Mouse (Mus musculus) 3T3-L1 (cell line): Measurements from ENCODE around the gene Irx6.

Source experiments
- DNase-seq: peaks from one replicate; pipeline ENCODE4 v3.0.0-alpha.2; 2015; ENCODE audit warnings: low read depth, low spot score

Irx6 gene

GRCm38 (mm10) chr8:92674244-92675128 lies at the start of gene Irx6:
Gene Irx6 (plus strand): TSS chr8:92674288.
- no peak for DNase-seq

GRCm38 (mm10) chr8:92628711-92629650 lies 45.1 kb upstream of the Irx6 start:
- DNase-seq, result no peak

DNA sequence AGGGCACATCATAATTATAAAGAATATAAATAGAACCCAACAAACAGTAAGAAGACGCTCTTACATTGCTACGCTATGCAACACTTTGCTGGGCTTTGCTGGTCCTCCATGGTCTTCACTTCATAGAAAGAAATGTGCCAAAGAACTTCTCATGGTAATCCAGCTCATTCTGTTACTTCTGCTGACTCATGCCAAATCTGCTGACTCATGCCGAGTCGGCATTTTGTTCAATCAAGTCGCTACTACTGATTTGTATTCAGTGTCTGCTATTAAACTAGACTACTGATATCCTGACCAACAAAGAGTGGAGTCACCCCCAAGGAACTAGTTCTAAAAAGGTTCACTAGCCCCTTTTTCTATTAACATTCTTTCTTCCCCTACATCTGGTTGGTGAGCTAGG lies 40.9 kb upstream of the Irx6 start:
- peak; percentile 6 for DNase-seq

GRCm38 (mm10) chr8:92640820-92641219 lies 33.3 kb upstream of the Irx6 start:
- no peak for DNase-seq

DNA sequence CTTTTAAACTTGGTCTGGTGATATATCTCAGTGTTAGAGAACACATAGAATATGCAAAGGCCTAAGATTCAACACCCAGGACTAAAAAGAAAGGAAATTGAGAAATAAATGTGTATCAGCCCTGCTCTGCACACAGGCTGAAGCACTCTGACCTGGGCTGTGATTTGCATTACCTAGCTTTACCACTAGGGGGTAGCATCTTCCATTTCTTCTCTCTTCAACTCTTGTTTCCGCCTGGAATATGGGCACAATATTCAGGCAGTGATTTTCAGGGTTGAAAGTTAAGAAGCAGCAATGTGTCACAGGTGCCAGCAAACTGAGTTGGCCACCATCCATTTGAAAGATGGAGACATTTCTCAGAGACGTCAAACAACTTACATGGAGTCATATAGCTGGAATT lies 27.5 kb upstream of the Irx6 start:
- DNase-seq, result peak; percentile 84

GRCm38 (mm10) chr8:92664207-92664606 lies 9.9 kb upstream of the Irx6 start:
- DNase-seq, result no peak

- DNase-seq, result no peak
These were observed 3.9 kb upstream of the Irx6 start for GRCm38 (mm10) chr8:92670236-92670635.

- DNase-seq, result no peak
These were observed 3.4 kb upstream of the Irx6 start for GRCm38 (mm10) chr8:92670656-92671195.

GRCm38 (mm10) chr8:92671892-92672291 lies 2.2 kb upstream of the Irx6 start:
- DNase-seq, result no peak

DNA sequence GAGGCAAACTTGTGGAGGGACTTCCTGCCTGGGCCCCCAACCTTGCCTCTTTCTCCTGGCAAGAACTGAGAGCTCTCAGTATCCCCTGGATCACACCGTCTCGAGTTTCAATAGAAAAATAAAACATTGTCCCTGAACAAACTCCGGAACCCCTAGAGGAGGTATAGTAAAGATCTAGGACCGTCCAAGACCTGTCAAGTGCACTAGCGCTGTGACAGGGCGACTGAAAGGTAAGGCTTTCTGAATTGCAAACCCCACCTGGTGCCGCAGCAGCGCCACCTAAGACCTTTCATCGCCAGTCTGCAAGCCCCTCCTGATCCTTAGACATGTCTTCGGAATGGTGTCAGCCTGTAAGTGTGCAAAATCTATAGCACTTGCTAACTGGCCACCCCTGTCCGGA lies 987 bp upstream of the Irx6 start:
- no peak for DNase-seq

DNA sequence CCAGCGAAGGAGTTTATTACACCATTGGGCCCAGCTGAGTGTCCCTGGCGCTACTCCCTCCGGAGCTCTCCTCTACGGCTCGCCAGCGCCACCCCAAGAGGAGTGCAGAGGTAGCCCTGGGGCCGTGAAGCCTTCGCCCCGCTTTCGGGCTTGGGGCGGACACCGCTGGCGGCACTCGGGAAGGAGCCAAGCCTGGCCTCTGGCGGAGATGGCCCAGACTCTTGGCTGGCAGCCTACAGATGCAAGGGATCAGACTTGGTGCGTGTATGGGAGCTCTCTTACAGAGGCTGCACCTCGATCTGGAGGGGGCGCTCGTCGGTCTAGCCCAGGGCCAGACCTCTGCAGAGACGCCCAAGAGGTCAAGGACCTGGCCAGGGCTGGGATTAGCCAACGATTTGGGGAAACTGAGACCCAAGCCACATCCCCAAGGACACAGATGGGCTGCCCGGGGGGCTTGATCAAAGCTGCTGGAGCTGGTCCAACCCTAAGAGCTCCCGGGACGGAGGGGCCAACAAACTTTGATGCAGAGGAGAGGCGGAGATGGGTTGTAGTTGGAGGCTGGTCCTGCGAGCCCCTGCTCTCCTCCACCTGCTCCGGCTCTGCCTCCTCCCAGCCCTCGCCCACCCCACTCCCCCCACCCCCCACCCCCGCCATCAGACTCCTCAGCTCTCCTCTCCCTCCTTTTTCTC lies 389 bp upstream of the Irx6 start:
- DNase-seq, result no peak

- DNase-seq, result no peak
These were observed 4.3 kb downstream of the Irx6 start for GRCm38 (mm10) chr8:92678407-92678806.

- no peak for DNase-seq
These were observed 23.3 kb downstream of the Irx6 start for GRCm38 (mm10) chr8:92697361-92697760.

DNA sequence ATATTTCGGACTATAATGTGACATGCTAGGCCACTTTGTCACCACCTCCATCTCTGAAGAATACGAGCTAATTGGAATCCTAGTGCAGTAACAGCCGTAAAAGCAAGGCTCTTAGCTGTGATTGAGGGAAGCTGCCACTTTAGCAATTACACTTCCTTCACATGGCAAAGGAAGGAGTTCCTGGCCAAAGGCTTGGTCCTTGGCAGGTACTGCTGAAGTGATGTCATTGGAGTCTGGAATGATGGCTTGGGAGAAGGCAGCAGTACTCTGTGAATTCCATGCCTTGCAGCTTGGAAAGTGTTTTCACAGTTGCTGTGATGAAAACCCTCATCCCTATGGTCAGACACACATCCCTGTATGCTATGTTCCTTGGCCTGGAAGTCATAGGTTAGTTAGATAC lies 24.3 kb downstream of the Irx6 start:
- DNase-seq, result peak; percentile 20

DNA sequence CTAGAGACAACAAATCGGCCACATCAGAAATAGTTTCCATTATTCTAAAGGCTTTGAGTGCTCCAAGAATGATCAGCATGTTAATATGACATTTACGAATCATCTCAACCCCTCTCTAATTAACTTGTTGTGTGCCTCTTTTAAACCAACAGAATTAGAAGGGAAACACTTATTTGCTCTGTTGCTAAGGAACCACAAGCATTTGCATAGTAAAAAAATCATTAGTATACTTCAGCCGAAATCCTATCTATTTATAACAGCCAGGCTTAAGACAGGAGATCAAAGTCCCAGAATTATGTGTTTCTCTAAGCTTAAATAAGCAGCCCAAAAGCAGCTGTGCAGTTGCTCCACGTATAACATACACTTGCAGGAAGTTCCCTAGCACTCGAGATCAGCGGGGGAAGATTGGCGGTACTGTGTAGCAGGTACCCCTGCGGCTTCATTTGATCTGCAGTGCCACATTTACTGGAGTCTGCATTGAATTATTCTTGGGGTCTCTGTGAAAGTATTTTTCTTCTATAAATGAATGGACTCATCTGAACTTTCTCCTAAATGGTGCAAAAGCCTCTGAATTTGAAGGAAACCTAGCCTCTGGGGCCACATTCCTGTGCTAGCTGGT lies 25.9 kb downstream of the Irx6 start:
- DNase-seq, result no peak

DNA sequence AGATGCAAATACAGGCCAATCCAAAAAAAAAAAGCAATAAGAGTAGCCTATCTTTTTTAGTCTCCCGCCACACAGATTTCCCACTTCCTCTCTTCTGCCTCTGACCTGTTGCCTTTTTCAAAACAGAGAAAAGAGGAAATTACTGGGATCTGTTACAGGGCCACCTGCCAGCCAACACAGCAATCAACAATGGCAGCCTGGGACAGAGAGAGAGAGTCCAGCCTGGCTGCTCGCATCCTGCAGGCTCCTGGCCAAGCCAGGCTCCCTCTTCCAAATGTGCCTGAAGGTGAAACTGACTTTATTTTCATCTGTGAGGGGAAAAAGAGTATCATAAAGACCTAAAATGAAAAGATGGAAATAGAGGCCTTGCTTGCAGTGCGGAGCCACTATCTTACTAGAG lies 29.3 kb downstream of the Irx6 start:
- DNase-seq, result no peak

- DNase-seq, result peak; percentile 94
These were observed 32.2 kb downstream of the Irx6 start for GRCm38 (mm10) chr8:92706311-92706710.

GRCm38 (mm10) chr8:92713286-92713685 lies 39.2 kb downstream of the Irx6 start:
- no peak for DNase-seq

GRCm38 (mm10) chr8:92717418-92717817 lies 43.3 kb downstream of the Irx6 start:
- DNase-seq, result no peak

GRCm38 (mm10) chr8:92718057-92718456 lies 44.0 kb downstream of the Irx6 start:
- DNase-seq, result no peak

GRCm38 (mm10) chr8:92721266-92721935 lies 47.3 kb downstream of the Irx6 start:
- DNase-seq, result peak; percentile 66
